Mouse (Mus musculus): ENCODE results near the gene Mrps9. TPM values are rescaled to one million over a fixed set of nuclear protein-coding genes. Genes with fewer than 3 reads are reported as not detected.

The Mrps9 gene
- polyA plus RNA-seq, 1 experiment, result 58.8 TPM

- no peak overlapping the region for H3K27ac ChIP-seq (ENCODE audit: insufficient read depth, low read length)
- no peaks in the 10 kb centered on the region for H3K27me3 ChIP-seq (ENCODE audit: control insufficient read depth, insufficient read depth, low read length)
- TF ChIP-seq POLR2A (IDR thresholded peaks at IDR 0.05; ENCODE audit: borderline replicate concordance, insufficient read depth, low read length) (no peak), CTCF (IDR thresholded peaks at IDR 0.05; ENCODE audit: borderline replicate concordance, insufficient read depth, low read depth, low read length) (no peak)
- WGBS, result 93% methylated on average over 11 of the region's 11 CpGs
- H3K4me3 ChIP-seq (replicated peaks; ENCODE audit: insufficient read depth, low read depth, low read length), result no peak overlapping the region
- H3K4me1 ChIP-seq (ENCODE audit: control insufficient read depth, insufficient read depth, low read length), result no peaks in the 10 kb centered on the region
- DNase-seq, result no peak
These were observed 36.8 kb downstream of the Mrps9 start for GRCm38 (mm10) chr1:42887835-42888234.

GRCm38 (mm10) chr1:42888541-42889349, 37.7 kb downstream of the Mrps9 start:
- WGBS, result 33% methylated on average over 22 of the region's 22 CpGs
- H3K4me1 ChIP-seq (ENCODE audit: control insufficient read depth, insufficient read depth, low read length), result no peaks in the 10 kb centered on the region
- H3K27ac ChIP-seq (ENCODE audit: insufficient read depth, low read length), result no peak overlapping the region
- no peak overlapping the region for H3K4me3 ChIP-seq (replicated peaks; ENCODE audit: insufficient read depth, low read depth, low read length)
- H3K27me3 ChIP-seq (ENCODE audit: control insufficient read depth, insufficient read depth, low read length), result no peaks in the 10 kb centered on the region
- peak; percentile 27 to 28 for DNase-seq
- TF ChIP-seq CTCF (IDR thresholded peaks at IDR 0.05; ENCODE audit: borderline replicate concordance, insufficient read depth, low read depth, low read length) (no peak), POLR2A (IDR thresholded peaks at IDR 0.05; ENCODE audit: borderline replicate concordance, insufficient read depth, low read length) (no peak)

- TF ChIP-seq CTCF (IDR thresholded peaks at IDR 0.05; ENCODE audit: borderline replicate concordance, insufficient read depth, low read depth, low read length), result no peak
- no peak for TF ChIP-seq POLR2A (IDR thresholded peaks at IDR 0.05; ENCODE audit: borderline replicate concordance, insufficient read depth, low read length)
- Histone ChIP-seq H3K27ac (ENCODE audit: insufficient read depth, low read length) (no peak overlapping the region), H3K4me1 (ENCODE audit: control insufficient read depth, insufficient read depth, low read length) (no peaks in the 10 kb centered on the region), H3K4me3 (replicated peaks; ENCODE audit: insufficient read depth, low read depth, low read length) (no peak overlapping the region), H3K27me3 (ENCODE audit: control insufficient read depth, insufficient read depth, low read length) (no peaks in the 10 kb centered on the region)
- WGBS, result 75% methylated on average over 7 of the region's 7 CpGs
- DNase-seq, result no peak
These were observed 38.4 kb downstream of the Mrps9 start for GRCm38 (mm10) chr1:42889421-42889887.

GRCm38 (mm10) chr1:42894695-42895094, 43.7 kb downstream of the Mrps9 start:
- H3K4me1 ChIP-seq (ENCODE audit: control insufficient read depth, insufficient read depth, low read length), result no peaks in the 10 kb centered on the region
- no peak for DNase-seq
- TF ChIP-seq CTCF (IDR thresholded peaks at IDR 0.05; ENCODE audit: borderline replicate concordance, insufficient read depth, low read depth, low read length) (no peak), POLR2A (IDR thresholded peaks at IDR 0.05; ENCODE audit: borderline replicate concordance, insufficient read depth, low read length) (no peak)
- no peaks in the 10 kb centered on the region for H3K27me3 ChIP-seq (ENCODE audit: control insufficient read depth, insufficient read depth, low read length)
- H3K27ac ChIP-seq (ENCODE audit: insufficient read depth, low read length), result no peak overlapping the region
- H3K4me3 ChIP-seq (replicated peaks; ENCODE audit: insufficient read depth, low read depth, low read length), result no peak overlapping the region

GRCm38 (mm10) chr1:42905148-42905547, 54.1 kb downstream of the Mrps9 start:
- TF ChIP-seq CTCF (IDR thresholded peaks at IDR 0.05; ENCODE audit: borderline replicate concordance, insufficient read depth, low read depth, low read length), result no peak
- TF ChIP-seq POLR2A (IDR thresholded peaks at IDR 0.05; ENCODE audit: borderline replicate concordance, insufficient read depth, low read length), result no peak
- WGBS, result 87% methylated on average over 11 of the region's 11 CpGs
- H3K4me3 ChIP-seq (replicated peaks; ENCODE audit: insufficient read depth, low read depth, low read length), result no peak overlapping the region

GRCm38 (mm10) chr1:42906696-42907095, 55.7 kb downstream of the Mrps9 start:
- TF ChIP-seq CTCF (IDR thresholded peaks at IDR 0.05; ENCODE audit: borderline replicate concordance, insufficient read depth, low read depth, low read length), result no peak
- no peak for TF ChIP-seq POLR2A (IDR thresholded peaks at IDR 0.05; ENCODE audit: borderline replicate concordance, insufficient read depth, low read length)
- no peak for DNase-seq
- Histone ChIP-seq H3K27me3 (ENCODE audit: control insufficient read depth, insufficient read depth, low read length) (no peaks in the 10 kb centered on the region), H3K27ac (ENCODE audit: insufficient read depth, low read length) (no peak overlapping the region), H3K4me1 (ENCODE audit: control insufficient read depth, insufficient read depth, low read length) (no peaks in the 10 kb centered on the region), H3K4me3 (replicated peaks; ENCODE audit: insufficient read depth, low read depth, low read length) (no peak overlapping the region)
- WGBS, result 79% methylated on average over 7 of the region's 7 CpGs

More at GRCm38 (mm10) chr1:42905148-42905547, 54.1 kb downstream of the Mrps9 start:
- Histone ChIP-seq H3K27me3 (ENCODE audit: control insufficient read depth, insufficient read depth, low read length) (no peaks in the 10 kb centered on the region), H3K4me1 (ENCODE audit: control insufficient read depth, insufficient read depth, low read length) (no peaks in the 10 kb centered on the region), H3K27ac (ENCODE audit: insufficient read depth, low read length) (no peak overlapping the region)
- DNase-seq, result no peak

- TF ChIP-seq CTCF (IDR thresholded peaks at IDR 0.05; ENCODE audit: borderline replicate concordance, insufficient read depth, low read depth, low read length) (no peak), POLR2A (IDR thresholded peaks at IDR 0.05; ENCODE audit: borderline replicate concordance, insufficient read depth, low read length) (no peak)
These were observed 56.1 kb downstream of the Mrps9 start for GRCm38 (mm10) chr1:42907153-42907552.

GRCm38 (mm10) chr1:42915062-42915461, 64.0 kb downstream of the Mrps9 start:
- 8% methylated on average over 4 of the region's 4 CpGs for WGBS
- Histone ChIP-seq H3K4me3 (replicated peaks; ENCODE audit: insufficient read depth, low read depth, low read length) (no peak overlapping the region), H3K4me1 (ENCODE audit: control insufficient read depth, insufficient read depth, low read length) (no peaks in the 10 kb centered on the region), H3K27ac (ENCODE audit: insufficient read depth, low read length) (no peak overlapping the region), H3K27me3 (ENCODE audit: control insufficient read depth, insufficient read depth, low read length) (no peaks in the 10 kb centered on the region; the same call in 1 of the 2 replicates)
- TF ChIP-seq POLR2A (IDR thresholded peaks at IDR 0.05; ENCODE audit: borderline replicate concordance, insufficient read depth, low read length), result no peak
- peak; percentile 42; the same call in 1 of the 2 replicates for TF ChIP-seq CTCF (IDR thresholded peaks at IDR 0.05; ENCODE audit: borderline replicate concordance, insufficient read depth, low read depth, low read length)
- peak in 1 of 2 experiments; percentile 24 for DNase-seq

More at GRCm38 (mm10) chr1:42907153-42907552, 56.1 kb downstream of the Mrps9 start:
- no peaks in the 10 kb centered on the region for H3K4me1 ChIP-seq (ENCODE audit: control insufficient read depth, insufficient read depth, low read length)
- H3K4me3 ChIP-seq (replicated peaks; ENCODE audit: insufficient read depth, low read depth, low read length), result no peak overlapping the region
- H3K27me3 ChIP-seq (ENCODE audit: control insufficient read depth, insufficient read depth, low read length), result no peaks in the 10 kb centered on the region
- H3K27ac ChIP-seq (ENCODE audit: insufficient read depth, low read length), result no peak overlapping the region
- WGBS, result 36% methylated on average over 4 of the region's 4 CpGs
- DNase-seq, result no peak

Measured in cerebellum, adult 2 months (tissue).